Mouse (Mus musculus) stomach, embryonic 15.5 days (tissue): ENCODE results near the gene Matn4. TPM values are rescaled to one million over a fixed set of nuclear protein-coding genes. Genes with fewer than 3 reads are reported as not detected.

Experiments
- ATAC-seq: fragments of 200-750 bp; cut with Nextera tagmentation; 2 replicates; pipeline ENCODE4 v1.8.0; 2017; ENCODE audit warnings: low read depth, moderate number of reproducible peaks, moderate TSS enrichment; ENCODE audit not compliant: insufficient read depth, low FRiP score
- H3K27ac ChIP-seq: fragments of 300-500 bp; sonication (generic); 2 replicates; pipeline ENCODE4 v1.5.1; 2015; ENCODE audit warnings: mild to moderate bottlenecking, inconsistent platforms
- H3K27me3 ChIP-seq: fragments of 300-500 bp; sonication (generic); replicated peaks from 2 replicates; pipeline ENCODE4 v1.6.1; 2015; ENCODE audit warnings: inconsistent platforms
- H3K36me3 ChIP-seq: fragments of 300-500 bp; sonication (generic); 2 replicates; pipeline ENCODE4 v1.6.1; 2015; ENCODE audit warnings: inconsistent platforms
- H3K4me1 ChIP-seq: fragments of 300-500 bp; sonication (generic); 2 replicates; pipeline ENCODE4 v1.6.1; 2015; ENCODE audit warnings: inconsistent platforms
- H3K4me2 ChIP-seq: fragments of 300-500 bp; sonication (generic); 2 replicates; pipeline ENCODE4 v1.6.1; 2015; ENCODE audit warnings: mild to moderate bottlenecking, inconsistent platforms
- H3K4me3 ChIP-seq: fragments of 300-500 bp; sonication (generic); replicated peaks from 2 replicates; pipeline ENCODE4 v1.5.1; 2015; ENCODE audit warnings: inconsistent platforms
- H3K9ac ChIP-seq: fragments of 300-500 bp; sonication (generic); 2 replicates; pipeline ENCODE4 v1.6.1; 2015; ENCODE audit warnings: inconsistent platforms
- H3K9me3 ChIP-seq: fragments of 300-500 bp; sonication (generic); 2 replicates; pipeline ENCODE4 v1.6.1; 2016; ENCODE audit warnings: inconsistent platforms
- WGBS: fragments of 180-500 bp; shearing (Covaris S2); methylation state at CpG from one replicate; pipeline ENCODE4 v1.1.7; 2015; 5-methylcytosine and 5-hydroxymethylcytosine counted together
- polyA plus RNA-seq: library from polyadenylated mRNA; unstranded; fragments of >200 nt; fragmentation: Nextera tagmentation; extraction: Ambion mirVana; gene quantifications from 2 replicates; pipeline ENCODE4 v1.2.1, GENCODE M21; 2015

The Matn4 gene
- polyA plus RNA-seq, 1 experiment from 2014 or later = 12.4 TPM

DNA sequence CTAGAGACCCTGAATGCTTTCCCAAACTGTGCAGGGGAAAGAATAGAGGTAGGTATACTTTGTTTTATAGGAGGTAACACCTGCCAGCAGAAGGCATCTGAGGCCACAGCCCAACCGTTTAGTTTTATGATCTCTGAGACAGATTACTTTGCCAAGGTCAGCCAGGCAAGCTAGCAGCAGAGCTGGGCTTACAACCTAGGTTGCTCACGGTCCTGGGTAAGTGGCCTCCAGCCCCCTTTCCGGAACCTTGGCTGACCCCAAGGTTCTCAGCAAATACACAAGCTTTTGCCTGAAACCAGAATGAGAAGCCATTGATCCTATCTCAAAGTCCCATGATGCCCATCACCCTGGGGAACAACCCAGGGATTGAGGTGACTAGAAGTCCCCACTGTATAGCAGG lies 29.7 kb upstream of the Matn4 start:
- peaks cover 61% of the 10 kb centered on the region for H3K4me1 ChIP-seq
- peak overlapping the region; percentile 87; the same call in 1 of the 2 replicates for H3K27ac ChIP-seq
- no peak overlapping the region for H3K4me3 ChIP-seq
- no peak overlapping the region for H3K9ac ChIP-seq
- 59% methylated on average over 3 of the region's 3 CpGs for WGBS
- no peaks in the 10 kb centered on the region for H3K9me3 ChIP-seq
- no peaks in the 10 kb centered on the region for H3K27me3 ChIP-seq
- H3K36me3 ChIP-seq = no peaks in the 10 kb centered on the region
- no peak for ATAC-seq
- H3K4me2 ChIP-seq = peak overlapping the region; percentile 16; the same call in 1 of the 2 replicates

DNA sequence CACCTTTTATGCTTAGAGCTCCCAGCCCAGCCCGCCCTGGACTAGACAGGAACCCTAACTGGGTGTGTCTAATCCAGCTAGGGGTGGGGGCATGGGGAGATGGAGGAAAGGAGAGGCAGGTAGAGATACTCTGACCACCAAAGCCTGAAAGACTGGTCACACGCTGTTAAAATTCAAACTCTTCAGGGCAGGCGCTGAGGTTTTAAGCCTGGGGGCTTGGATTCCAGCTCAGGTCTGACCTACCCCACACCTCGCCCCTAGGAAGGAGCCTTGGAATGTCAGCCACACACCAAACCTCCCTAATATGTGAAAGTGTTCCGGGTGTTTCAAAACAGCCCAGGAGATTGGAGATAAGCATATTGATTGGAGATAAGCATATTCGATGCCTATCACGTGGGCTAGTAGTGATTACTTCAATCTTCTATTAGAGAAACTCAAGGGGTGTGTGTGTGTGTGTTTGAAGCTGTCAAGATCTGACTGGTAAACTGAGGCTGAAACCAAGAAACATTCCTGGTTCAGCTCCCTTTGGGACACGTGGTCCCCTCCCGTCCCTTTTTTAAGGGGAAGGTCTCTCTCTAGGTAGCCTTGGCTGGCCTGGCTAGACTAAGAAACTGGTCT lies 28.4 kb upstream of the Matn4 start:
- Histone ChIP-seq H3K4me2 (peak overlapping the region; percentile 37), H3K36me3 (peaks cover 11% of the 10 kb centered on the region), H3K27ac (peak overlapping the region; percentile 89), H3K4me1 (peaks cover 48% of the 10 kb centered on the region), H3K9ac (no peak overlapping the region), H3K9me3 (no peaks in the 10 kb centered on the region), H3K27me3 (no peaks in the 10 kb centered on the region), H3K4me3 (no peak overlapping the region)
- WGBS = 70% methylated on average over 9 of the region's 9 CpGs
- no peak for ATAC-seq

DNA sequence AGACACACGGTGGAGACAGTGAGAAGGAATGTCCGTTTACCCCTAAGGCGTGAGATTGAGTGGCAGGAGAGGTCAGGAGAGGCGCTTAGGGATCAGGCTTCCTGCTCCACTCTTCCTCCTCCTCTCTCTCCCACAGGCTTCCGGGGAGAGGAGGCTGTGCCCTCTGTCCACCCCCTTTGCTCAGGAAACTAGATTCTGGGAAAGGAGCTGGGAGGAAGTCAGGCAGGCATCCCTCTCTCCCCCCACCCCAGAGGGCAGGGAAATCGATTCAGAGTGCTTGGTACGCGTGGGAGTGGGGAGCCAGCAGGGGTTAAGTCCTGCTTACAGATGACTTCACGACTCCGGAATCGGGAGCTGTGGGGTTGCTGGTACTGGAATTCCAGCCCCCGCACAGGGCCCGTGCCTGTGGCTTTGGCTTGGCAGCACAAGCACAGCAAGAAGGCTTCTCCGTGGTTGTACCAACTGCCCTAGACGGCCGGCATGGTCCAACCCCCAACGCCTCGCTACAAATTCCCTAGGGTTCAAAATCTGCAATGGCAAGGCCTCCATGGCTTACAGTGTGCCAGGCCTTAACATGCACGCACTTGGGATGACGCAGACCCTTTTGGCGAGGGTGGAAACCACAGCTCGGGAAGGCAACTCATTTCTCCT lies 27.7 kb upstream of the Matn4 start:
- Histone ChIP-seq H3K4me3 (no peak overlapping the region; the same call in 1 of the 2 replicates), H3K9me3 (no peaks in the 10 kb centered on the region), H3K4me1 (peaks cover 46% of the 10 kb centered on the region), H3K27ac (peak overlapping the region; percentile 89), H3K4me2 (peak overlapping the region; percentile 37), H3K9ac (no peak overlapping the region), H3K36me3 (peaks cover 15% of the 10 kb centered on the region), H3K27me3 (no peaks in the 10 kb centered on the region)
- 17% methylated on average over 22 of the region's 22 CpGs for WGBS
- ATAC-seq = no peak

DNA sequence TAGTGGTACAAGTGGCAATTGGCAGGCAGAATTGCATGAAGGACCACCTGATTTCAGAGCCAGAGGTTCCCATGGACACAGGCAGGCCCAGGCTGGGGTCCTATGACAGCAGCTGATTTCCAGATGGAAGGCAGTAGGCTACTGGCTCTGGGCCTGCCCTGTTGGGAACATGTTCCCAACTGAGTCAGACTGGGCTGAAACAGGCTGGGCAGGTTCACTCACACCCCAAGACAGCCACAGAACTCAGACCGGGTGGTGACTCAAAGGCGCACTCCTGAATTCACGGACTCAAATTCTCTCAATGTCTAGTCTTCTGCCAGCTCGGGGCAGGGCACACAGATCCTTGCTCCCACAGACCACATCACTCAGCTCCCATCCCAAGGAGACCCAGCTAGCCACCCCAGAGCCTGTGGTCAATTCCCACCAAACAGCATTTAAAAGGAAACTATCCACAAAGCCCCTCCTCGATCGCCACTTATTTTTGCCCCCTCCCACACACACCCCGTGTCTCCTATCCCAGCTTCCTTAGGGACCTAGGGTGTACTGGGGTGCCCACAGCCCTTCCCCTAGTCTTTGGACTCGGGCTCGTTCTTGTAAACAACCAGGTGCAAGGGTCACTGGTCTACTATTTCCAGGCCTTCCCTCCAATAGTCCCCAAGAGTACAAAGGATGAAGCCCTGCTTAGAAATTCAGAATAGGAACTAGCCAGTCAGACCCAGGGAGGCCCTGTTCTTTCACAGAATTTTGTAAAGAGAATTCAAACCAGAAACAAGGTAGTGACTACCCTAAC lies 26.9 kb upstream of the Matn4 start:
- H3K9me3 ChIP-seq = no peaks in the 10 kb centered on the region
- H3K4me3 ChIP-seq = no peak overlapping the region
- peaks cover 46% of the 10 kb centered on the region for H3K4me1 ChIP-seq
- H3K27ac ChIP-seq = peak overlapping the region; percentile 89
- peak overlapping the region; percentile 37 for H3K4me2 ChIP-seq
- no peak for ATAC-seq
- H3K27me3 ChIP-seq = no peaks in the 10 kb centered on the region
- no peak overlapping the region for H3K9ac ChIP-seq
- H3K36me3 ChIP-seq = peaks cover 20% of the 10 kb centered on the region
- WGBS = 47% methylated on average over 9 of the region's 9 CpGs

DNA sequence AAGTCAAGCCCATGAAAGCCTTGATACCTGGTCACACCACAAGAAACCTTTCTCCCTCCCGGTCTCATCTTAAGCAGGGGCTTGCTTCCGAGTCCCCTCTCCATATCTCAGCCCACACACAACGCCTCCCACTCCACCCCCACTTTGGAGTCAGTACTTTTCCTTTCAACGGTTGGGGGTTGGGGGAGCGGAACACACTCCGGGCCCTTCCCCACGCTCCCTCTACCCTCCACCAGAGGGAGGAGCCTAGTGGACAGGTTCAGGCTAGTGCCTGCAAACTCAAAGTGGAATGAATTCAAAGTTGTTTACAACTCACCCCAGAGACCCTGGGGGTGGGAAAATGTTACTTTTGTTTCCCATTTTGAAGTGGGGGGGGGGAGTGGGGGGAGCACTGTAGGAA lies 25.7 kb upstream of the Matn4 start:
- no peak overlapping the region for H3K9ac ChIP-seq
- H3K27ac ChIP-seq = peak overlapping the region; percentile 89
- H3K27me3 ChIP-seq = no peaks in the 10 kb centered on the region
- no peak; the same call in 1 of the 2 replicates for ATAC-seq
- H3K9me3 ChIP-seq = no peaks in the 10 kb centered on the region
- H3K4me2 ChIP-seq = peak overlapping the region; percentile 13; the same call in 1 of the 2 replicates
- 13% methylated on average over 7 of the region's 7 CpGs for WGBS
- peaks cover 35% of the 10 kb centered on the region for H3K4me1 ChIP-seq
- no peak overlapping the region for H3K4me3 ChIP-seq
- H3K36me3 ChIP-seq = peaks cover 20% of the 10 kb centered on the region

DNA sequence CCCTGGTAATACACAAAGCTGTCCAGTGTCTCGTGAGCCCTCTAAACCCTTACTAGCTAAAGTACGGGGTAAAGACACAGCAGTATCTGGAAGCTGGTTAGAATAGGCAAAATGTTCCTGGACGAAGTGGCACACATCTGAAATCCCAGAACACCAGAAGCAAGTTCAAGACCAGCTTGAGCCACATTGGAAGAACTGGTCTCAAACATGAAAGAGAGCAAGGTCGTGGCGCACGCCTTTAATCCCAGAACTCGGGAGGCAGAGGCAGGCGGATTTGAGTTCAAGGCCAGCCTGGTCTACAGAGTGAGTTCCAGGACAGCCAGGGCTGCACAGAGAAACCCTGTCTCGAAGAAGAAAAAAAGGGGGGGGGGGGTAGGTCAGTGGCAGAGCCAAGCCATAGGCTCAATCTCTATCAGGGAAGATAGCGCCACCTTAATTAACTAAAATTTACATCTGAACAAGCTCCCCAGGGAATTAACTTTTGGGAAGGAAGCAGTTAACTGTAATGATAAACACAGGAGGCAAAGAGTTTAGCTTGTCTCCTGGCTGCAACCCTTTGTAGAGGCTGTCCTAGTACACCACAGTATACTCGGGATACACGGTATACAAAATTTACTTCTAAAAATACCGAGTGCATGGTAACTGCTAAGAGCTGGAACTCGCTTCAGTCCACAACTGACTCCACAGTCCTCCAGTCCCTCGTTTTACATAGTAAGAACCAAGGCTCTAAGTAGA lies 25.1 kb upstream of the Matn4 start:
- peaks cover 20% of the 10 kb centered on the region for H3K36me3 ChIP-seq
- no peak overlapping the region for H3K9ac ChIP-seq
- H3K27me3 ChIP-seq = no peaks in the 10 kb centered on the region
- H3K4me3 ChIP-seq = no peak overlapping the region
- H3K4me1 ChIP-seq = peaks cover 35% of the 10 kb centered on the region
- peak overlapping the region; percentile 13; the same call in 1 of the 2 replicates for H3K4me2 ChIP-seq
- no peak for ATAC-seq
- 54% methylated on average over 15 of the region's 15 CpGs for WGBS
- H3K27ac ChIP-seq = peak overlapping the region; percentile 13; the same call in 1 of the 2 replicates
- no peaks in the 10 kb centered on the region for H3K9me3 ChIP-seq

DNA sequence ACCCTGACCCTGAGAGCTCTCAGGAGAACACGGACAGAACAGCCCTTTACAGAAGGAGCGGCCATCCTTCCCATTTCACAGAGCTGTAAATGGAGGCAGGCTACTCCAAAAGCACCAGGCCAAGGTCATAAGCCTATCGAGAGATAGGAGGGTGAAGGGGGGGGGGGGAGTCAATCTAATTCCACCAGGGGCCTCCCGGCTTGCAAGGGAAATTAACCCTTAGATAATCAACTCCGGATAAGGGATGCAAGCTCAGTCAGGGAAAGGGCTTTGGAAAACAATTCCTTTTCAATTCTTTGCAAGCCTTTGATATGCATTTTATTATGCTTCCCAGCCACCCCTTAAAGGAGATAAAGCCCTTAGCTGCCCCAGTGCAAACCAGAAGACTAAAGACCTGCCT lies 23.5 kb upstream of the Matn4 start:
- no peak for ATAC-seq
- no peak overlapping the region for H3K27ac ChIP-seq
- no peaks in the 10 kb centered on the region for H3K27me3 ChIP-seq
- H3K9me3 ChIP-seq = no peaks in the 10 kb centered on the region
- H3K9ac ChIP-seq = no peak overlapping the region
- H3K4me2 ChIP-seq = no peak overlapping the region
- no peak overlapping the region for H3K4me3 ChIP-seq
- H3K36me3 ChIP-seq = peaks cover 25% of the 10 kb centered on the region
- WGBS = 30% methylated on average over 5 of the region's 5 CpGs
- peaks cover 21% of the 10 kb centered on the region for H3K4me1 ChIP-seq

DNA sequence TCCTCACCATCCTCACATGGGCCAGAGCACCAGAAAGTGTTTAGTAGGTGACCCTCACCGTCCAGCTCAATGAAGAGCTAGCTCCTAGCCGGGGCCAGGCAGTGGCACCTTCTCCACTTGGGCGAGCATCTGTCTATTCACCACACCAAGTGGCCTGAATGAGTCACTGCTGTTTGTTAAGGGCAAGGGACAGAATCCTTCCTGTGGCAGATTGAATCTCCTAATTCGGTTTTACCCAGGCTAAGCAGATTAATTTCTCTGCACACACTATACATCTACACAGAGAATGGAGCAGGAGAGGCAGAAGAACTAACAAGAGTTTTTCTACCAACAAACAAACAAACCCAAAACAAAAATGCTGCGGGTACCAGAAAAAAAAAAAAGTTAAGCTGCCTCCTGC lies 22.0 kb upstream of the Matn4 start:
- ATAC-seq = no peak
- peaks cover 25% of the 10 kb centered on the region for H3K36me3 ChIP-seq
- H3K4me1 ChIP-seq = peaks cover 9% of the 10 kb centered on the region
- H3K4me3 ChIP-seq = no peak overlapping the region
- no peaks in the 10 kb centered on the region for H3K27me3 ChIP-seq
- H3K9me3 ChIP-seq = no peaks in the 10 kb centered on the region
- WGBS = 80% methylated on average over 5 of the region's 5 CpGs
- H3K4me2 ChIP-seq = no peak overlapping the region
- no peak overlapping the region for H3K27ac ChIP-seq
- H3K9ac ChIP-seq = no peak overlapping the region

DNA sequence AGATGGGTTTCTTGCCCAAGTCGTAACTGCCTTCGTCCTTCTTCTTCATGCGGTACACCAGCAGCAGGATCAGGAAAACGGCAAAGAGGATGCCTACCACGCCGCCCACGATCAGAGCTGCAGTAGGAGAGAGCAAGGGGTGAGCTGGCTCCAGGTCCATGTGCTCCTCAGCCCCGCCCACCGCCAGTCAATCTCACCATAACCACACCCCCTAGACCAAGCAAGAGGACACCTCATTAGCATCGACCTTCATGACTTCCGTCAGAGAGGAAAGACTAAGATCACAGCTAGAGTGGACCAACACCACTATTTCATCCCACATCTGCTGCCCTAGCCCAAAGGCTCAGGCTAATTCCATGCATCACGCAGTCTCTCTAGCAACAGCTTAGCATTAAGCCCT lies 21.2 kb upstream of the Matn4 start:
- Histone ChIP-seq H3K27ac (no peak overlapping the region), H3K4me3 (no peak overlapping the region), H3K9ac (no peak overlapping the region), H3K27me3 (no peaks in the 10 kb centered on the region), H3K4me2 (no peak overlapping the region), H3K4me1 (peaks cover 2% of the 10 kb centered on the region; the same call in 1 of the 2 replicates), H3K36me3 (peaks cover 25% of the 10 kb centered on the region), H3K9me3 (no peaks in the 10 kb centered on the region)
- WGBS = 31% methylated on average over 12 of the region's 12 CpGs
- peak; percentile 29; the same call in 1 of the 2 replicates for ATAC-seq

DNA sequence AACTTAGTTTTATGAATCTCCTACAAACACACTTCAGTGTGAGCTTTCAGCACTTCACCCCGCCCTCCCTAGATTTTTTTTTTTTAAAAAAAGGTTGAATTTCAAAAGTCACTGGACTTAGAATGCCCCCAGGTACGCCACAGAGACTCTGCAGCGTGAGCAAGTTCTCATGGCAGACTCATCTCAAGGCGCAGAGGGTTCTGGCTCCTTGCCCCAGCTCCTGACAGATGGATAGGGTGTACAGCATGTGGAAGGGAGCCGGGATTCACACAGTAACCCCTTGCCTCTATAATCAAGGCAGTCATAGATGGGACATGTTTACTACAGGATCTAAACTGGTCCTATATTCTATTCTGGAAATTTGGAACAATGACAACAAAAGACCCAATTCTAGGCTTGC lies 20.4 kb upstream of the Matn4 start:
- WGBS = 82% methylated on average over 5 of the region's 5 CpGs
- H3K9me3 ChIP-seq = no peaks in the 10 kb centered on the region
- H3K4me2 ChIP-seq = no peak overlapping the region
- peaks cover 25% of the 10 kb centered on the region for H3K36me3 ChIP-seq
- H3K27ac ChIP-seq = no peak overlapping the region
- ATAC-seq = no peak
- no peaks in the 10 kb centered on the region for H3K4me1 ChIP-seq
- no peaks in the 10 kb centered on the region for H3K27me3 ChIP-seq
- no peak overlapping the region for H3K9ac ChIP-seq
- no peak overlapping the region for H3K4me3 ChIP-seq

DNA sequence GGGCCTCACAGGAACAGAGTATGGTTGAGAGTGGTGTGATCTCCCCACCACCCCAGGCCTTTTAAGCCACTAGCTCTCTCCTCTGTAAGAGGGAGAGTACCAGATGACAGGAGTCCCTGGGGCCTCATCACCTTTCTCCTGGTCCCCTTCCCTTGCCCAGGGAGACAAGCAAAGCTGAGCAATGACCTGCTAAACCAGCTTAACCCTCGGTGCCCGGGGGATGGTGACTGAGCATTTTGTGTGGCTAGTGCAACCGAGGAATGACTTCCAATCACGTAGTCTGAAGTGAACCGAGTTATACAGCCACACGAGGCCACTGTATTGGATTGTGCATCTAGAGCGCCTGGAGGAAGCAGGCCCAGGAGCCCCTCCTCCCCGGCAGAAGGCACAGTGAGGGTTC lies 19.4 kb upstream of the Matn4 start:
- WGBS = 90% methylated on average over 8 of the region's 8 CpGs
- Histone ChIP-seq H3K27me3 (no peaks in the 10 kb centered on the region), H3K9ac (no peak overlapping the region), H3K4me1 (no peaks in the 10 kb centered on the region), H3K4me3 (no peak overlapping the region), H3K27ac (no peak overlapping the region), H3K36me3 (peaks cover 24% of the 10 kb centered on the region), H3K9me3 (no peaks in the 10 kb centered on the region), H3K4me2 (no peak overlapping the region)
- no peak for ATAC-seq
